Mouse (Mus musculus) heart, embryonic 15.5 days (tissue): Measurements from ENCODE around the gene Olfr166. TPM values are rescaled to one million over a fixed set of nuclear protein-coding genes. Genes with fewer than 3 reads are reported as not detected.
"Not testable (repeated sequence)": the region's sequence is repeated elsewhere in the genome, so short reads cannot be mapped to it uniquely, and the experiment has no call there.

Experiments used
- ATAC-seq: fragments of 200-750 bp; cut with Nextera tagmentation; replicated peaks from 2 replicates; pipeline ENCODE4 v1.8.0; 2017; ENCODE audit warnings: low read depth, moderate TSS enrichment; ENCODE audit not compliant: insufficient number of reproducible peaks, insufficient read depth, low FRiP score
- H3K27ac ChIP-seq: fragments of 300-500 bp; sonication (generic); 2 replicates; pipeline ENCODE4 v1.5.1; 2015; ENCODE audit warnings: mild to moderate bottlenecking, inconsistent platforms
- H3K27me3 ChIP-seq: fragments of 300-500 bp; sonication (generic); 2 replicates; pipeline ENCODE4 v1.6.1; 2015; ENCODE audit warnings: inconsistent platforms
- H3K36me3 ChIP-seq: fragments of 300-500 bp; sonication (generic); 2 replicates; pipeline ENCODE4 v1.6.1; 2015; ENCODE audit warnings: mild to moderate bottlenecking, inconsistent platforms
- H3K4me1 ChIP-seq: fragments of 300-500 bp; sonication (generic); replicated peaks from 2 replicates; pipeline ENCODE4 v1.6.1; 2015; ENCODE audit warnings: inconsistent platforms
- H3K4me2 ChIP-seq: fragments of 300-500 bp; sonication (generic); 2 replicates; pipeline ENCODE4 v1.6.1; 2015; ENCODE audit warnings: inconsistent platforms, mild to moderate bottlenecking, moderate library complexity
- H3K4me3 ChIP-seq: fragments of 300-500 bp; sonication (generic); 2 replicates; pipeline ENCODE4 v1.5.1; 2015; ENCODE audit warnings: mild to moderate bottlenecking, inconsistent platforms
- H3K9ac ChIP-seq: fragments of 300-500 bp; sonication (generic); 2 replicates; pipeline ENCODE4 v1.6.1; 2015; ENCODE audit warnings: mild to moderate bottlenecking, inconsistent platforms
- H3K9me3 ChIP-seq: fragments of 300-500 bp; sonication (generic); replicated peaks from 2 replicates; pipeline ENCODE4 v1.6.1; 2016; ENCODE audit warnings: inconsistent platforms
- WGBS: fragments of 180-500 bp; shearing (Covaris S2); methylation state at CpG from one replicate; pipeline ENCODE4 v1.1.7; 2015; ENCODE audit warnings: mixed read lengths; 5-methylcytosine and 5-hydroxymethylcytosine counted together
- polyA plus RNA-seq: library from polyadenylated mRNA; unstranded; fragments of >200 nt; fragmentation: Nextera tagmentation; extraction: Ambion mirVana; gene quantifications from 2 replicates; pipeline ENCODE4 v1.2.1, GENCODE M21; 2015

The Olfr166 gene
- polyA plus RNA-seq = not detected in 2 replicates

DNA sequence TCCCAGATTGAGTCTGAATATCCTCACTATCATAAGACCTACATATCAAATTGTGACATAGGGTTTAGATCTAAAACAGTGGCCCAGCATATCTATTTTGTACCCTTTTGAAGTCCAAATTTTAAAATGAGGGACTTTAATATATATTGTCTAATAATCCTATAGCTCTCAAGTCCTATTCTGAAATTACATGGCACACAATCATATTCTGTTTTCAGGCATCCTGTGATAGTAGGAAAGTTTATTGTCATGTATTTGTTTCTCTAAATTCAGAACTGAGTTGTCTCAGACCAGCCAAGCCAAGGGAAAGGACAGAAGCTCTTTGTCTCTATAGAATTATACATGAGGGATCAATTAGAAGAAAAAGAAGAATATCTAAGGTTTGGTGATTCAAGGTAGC lies at the start of gene Olfr166:
Gene Olfr166, plus strand, starts transcription at position 301 of the 400 bp plus-strand sequence.
- Histone ChIP-seq H3K27me3 (no peaks in the 10 kb centered on the region), H3K36me3 (no peaks in the 10 kb centered on the region)
- ATAC-seq = no peak

DNA sequence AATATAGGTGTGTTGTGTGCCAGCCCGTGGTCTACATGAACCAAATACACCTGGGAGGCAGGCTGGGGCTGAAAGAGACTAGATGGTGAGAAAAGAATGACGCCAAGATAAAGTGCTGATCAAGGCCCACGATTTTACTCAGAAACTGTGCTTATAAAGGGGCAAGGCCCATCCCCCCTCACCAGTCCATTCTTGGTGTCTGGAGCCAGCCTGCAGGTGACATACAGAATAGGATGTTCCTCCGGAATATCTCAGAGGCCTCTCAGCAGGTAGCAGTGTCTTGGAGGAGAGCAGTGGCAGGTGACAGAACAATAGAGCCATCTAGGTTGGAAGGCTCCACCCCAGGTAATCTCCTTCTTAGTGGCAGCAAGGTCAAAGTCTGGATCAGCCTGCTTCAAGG lies 24.8 kb upstream of the Olfr166 start:
- H3K27me3 ChIP-seq, ATAC-seq: not testable (repeated sequence)

More for the DNA sequence above, at the start of gene Olfr166:
- Histone ChIP-seq H3K27ac (no peak within 1 kb of the TSS), H3K4me2 (no peak within 1 kb of the TSS), H3K4me3 (no peak within 1 kb of the TSS), H3K9me3 (no peaks in the 10 kb centered on the region), H3K9ac (no peak within 1 kb of the TSS), H3K4me1 (no peaks in the 10 kb centered on the region)

DNA sequence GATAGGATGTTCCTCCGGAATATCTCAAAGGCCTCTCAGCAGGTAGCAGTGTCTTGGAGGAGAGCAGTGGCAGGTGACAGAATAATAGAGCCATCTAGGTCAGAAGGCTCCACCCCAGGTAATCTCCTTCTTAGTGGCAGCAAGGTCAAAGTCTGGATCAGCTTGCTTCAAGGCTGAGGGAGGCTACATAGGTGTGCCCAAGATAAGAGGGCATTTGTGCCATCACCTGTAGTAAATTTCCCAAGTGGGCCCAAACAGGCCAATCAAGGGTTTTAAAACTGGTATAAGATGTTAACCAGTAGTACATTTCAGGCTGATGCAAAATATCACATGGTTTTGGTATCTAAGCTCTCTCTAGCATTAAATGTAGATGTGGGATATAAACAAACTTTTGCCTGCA lies 19.1 kb upstream of the Olfr166 start:
- no peak for ATAC-seq
- no peak overlapping the region for H3K27ac ChIP-seq
- no peaks in the 10 kb centered on the region for H3K36me3 ChIP-seq
- no peak overlapping the region for H3K4me3 ChIP-seq
- no peaks in the 10 kb centered on the region for H3K9me3 ChIP-seq
- H3K4me1 ChIP-seq = no peaks in the 10 kb centered on the region
- no peak overlapping the region for H3K4me2 ChIP-seq
- H3K9ac ChIP-seq = no peak overlapping the region
- H3K27me3 ChIP-seq = no peaks in the 10 kb centered on the region
- WGBS = 83% methylated on average over 1 of the region's 1 CpGs

More for the DNA sequence above, 24.8 kb upstream of the Olfr166 start:
- not testable (repeated sequence) for H3K4me3 ChIP-seq, H3K4me2 ChIP-seq, H3K27ac ChIP-seq, H3K36me3 ChIP-seq, H3K4me1 ChIP-seq, H3K9ac ChIP-seq, H3K9me3 ChIP-seq
- 77% methylated on average over 4 of the region's 4 CpGs for WGBS

DNA sequence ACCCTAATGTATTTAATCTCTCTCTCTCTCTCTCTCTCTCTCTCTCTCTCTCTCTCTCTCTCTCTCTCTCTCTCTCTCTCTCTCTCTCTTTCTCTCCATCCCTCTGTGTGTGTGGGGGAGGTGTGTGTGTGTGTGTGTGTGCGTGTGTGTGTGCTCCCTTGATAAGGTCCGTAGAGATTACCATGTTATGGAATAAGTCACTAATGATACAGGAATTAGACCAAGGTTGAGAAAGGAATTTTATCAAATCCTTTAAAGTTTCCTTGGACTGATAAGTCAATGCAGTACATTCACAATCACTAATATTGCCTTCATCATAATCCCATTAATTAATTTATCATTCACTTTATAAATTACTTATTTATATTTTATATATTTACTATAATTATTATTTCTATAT lies 38.7 kb downstream of the Olfr166 start, which contains the start of gene Olfr167:
Gene Olfr167, minus strand, starts transcription at position 101 of the 400 bp plus-strand sequence.
- ATAC-seq = no peak
- no peaks in the 10 kb centered on the region for H3K27me3 ChIP-seq
- H3K9me3 ChIP-seq = no peaks in the 10 kb centered on the region; the same call in 1 of the 2 replicates
- no peak within 1 kb of the TSS for H3K9ac ChIP-seq
- no peak within 1 kb of the TSS for H3K4me3 ChIP-seq
- H3K36me3 ChIP-seq = no peaks in the 10 kb centered on the region
- H3K27ac ChIP-seq = no peak within 1 kb of the TSS
- H3K4me2 ChIP-seq = no peak within 1 kb of the TSS
- 65% methylated on average over 2 of the region's 2 CpGs for WGBS
- no peaks in the 10 kb centered on the region for H3K4me1 ChIP-seq

DNA sequence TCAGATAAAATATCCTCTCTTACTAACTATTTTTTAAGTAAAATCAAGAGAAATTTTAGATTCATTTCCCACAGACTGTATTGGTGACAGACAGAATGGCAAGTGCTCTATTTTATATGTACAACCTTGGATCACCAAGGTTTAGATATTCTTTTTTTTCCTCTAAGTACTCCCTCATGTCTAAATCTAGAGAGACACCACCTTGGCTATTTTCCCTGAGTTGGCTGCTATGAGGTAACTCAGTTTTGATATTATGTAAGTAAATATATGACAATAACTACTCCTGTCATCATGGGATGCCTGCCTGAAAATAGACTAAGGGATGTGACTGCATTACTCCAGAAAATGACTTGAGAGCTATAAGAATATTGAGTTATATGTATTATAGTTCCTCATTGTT lies 52.0 kb downstream of the Olfr166 start, which contains the start of gene Olfr168:
Gene Olfr168, minus strand, starts transcription at position 101 of the 400 bp plus-strand sequence.
- H3K4me3 ChIP-seq = no peak within 1 kb of the TSS
- ATAC-seq = no peak
- no peaks in the 10 kb centered on the region for H3K4me1 ChIP-seq
- no peaks in the 10 kb centered on the region for H3K9me3 ChIP-seq
- H3K27me3 ChIP-seq = no peaks in the 10 kb centered on the region
- no peaks in the 10 kb centered on the region for H3K36me3 ChIP-seq
- no peak within 1 kb of the TSS for H3K27ac ChIP-seq
- no peak within 1 kb of the TSS for H3K9ac ChIP-seq
- H3K4me2 ChIP-seq = no peak within 1 kb of the TSS

Other genes with a start within 250 kb of the Olfr166 start
- gene Olfr164, start 169.6 kb upstream of the Olfr166 start, polyA plus RNA-seq = not detected in 2 replicates
- not detected in 2 replicates for gene Olfr165, start 60.6 kb upstream of the Olfr166 start, polyA plus RNA-seq
- gene Olfr167, start 38.6 kb downstream of the Olfr166 start, polyA plus RNA-seq = not detected in 2 replicates
- not detected in 2 replicates for gene Olfr168, start 51.9 kb downstream of the Olfr166 start, polyA plus RNA-seq
- not detected in 2 replicates for gene Olfr169, start 88.1 kb downstream of the Olfr166 start, polyA plus RNA-seq
- not detected in 2 replicates for gene Olfr170, start 128.2 kb downstream of the Olfr166 start, polyA plus RNA-seq
- gene Olfr171, start 146.2 kb downstream of the Olfr166 start, polyA plus RNA-seq = not detected in 2 replicates
- 0.44 and 0.75 TPM in 2 replicates for gene Lamp3, start 222.7 kb downstream of the Olfr166 start, polyA plus RNA-seq